Mouse (Mus musculus) inflammation-experienced regulatory T-cells, adult 16 weeks (primary cell): ENCODE results near the gene Arhgap5. TPM values are rescaled to one million over a fixed set of nuclear protein-coding genes. Genes with fewer than 3 reads are reported as not detected.

Experiments
- polyA plus RNA-seq: library from polyadenylated mRNA; unstranded; fragments of 100-300 nt; shearing (Covaris generic); gene quantifications from one replicate; pipeline ENCODE4 v1.2.1, GENCODE M21; 2017

The Arhgap5 gene
- polyA plus RNA-seq: 35.8 TPM

DNA sequence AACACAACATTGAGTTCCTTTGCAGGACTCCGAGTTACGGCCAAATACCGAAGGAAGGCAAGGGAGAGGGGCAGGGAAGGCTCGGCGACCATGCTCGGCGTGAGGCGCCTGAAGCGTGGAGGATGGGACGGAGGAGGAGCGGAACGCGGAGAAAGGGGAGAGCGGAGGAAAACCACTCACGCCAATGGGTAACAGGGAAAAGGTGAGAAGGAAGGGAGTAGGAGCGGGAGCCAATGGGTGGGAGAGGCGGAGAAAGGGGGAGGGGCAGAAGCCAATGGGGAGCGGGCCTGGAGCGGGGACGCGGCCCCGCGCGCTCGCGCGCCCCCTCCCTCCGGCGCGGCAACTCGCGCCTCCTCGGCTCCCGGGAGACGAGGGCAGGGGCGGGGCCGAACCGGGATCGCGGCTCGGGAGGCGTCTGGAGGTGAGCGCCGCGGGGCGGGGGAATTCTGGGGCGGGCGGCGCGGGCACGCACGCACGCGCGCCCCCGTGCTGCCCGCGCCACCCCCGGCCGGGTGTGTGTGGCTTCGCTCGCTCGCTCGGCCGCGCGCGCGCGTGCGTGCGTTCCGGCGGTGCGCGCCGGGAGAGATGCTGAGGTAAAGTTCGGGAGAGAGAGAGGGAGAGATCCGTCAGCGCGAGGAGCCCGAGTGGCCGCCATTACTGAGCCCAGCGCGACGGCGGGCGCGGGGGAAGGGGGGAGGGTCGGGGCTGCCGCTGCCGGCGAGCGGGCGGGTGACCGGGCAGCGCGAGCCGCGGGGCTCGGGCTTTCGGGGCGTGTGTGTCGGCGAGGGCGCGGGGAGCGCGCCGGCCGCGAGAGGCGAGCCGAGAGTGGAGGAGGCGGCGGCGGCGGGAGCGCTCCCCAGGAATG lies at the start of gene Arhgap5:
Gene Arhgap5, plus strand, starts transcription at position 517 of the 865 bp plus-strand sequence.

Other genes with a start within 250 kb of the Arhgap5 start
- gene Akap6, start 195.4 kb downstream of the Arhgap5 start, polyA plus RNA-seq: 0.34 TPM